Mouse (Mus musculus) brain, embryonic 14.5 days (tissue): ENCODE measurements at regions not wholly inside any gene's neighbourhood (a gene's known extent, or its start where the extent isn't known, plus 50 kb on each side); places are given as distances from the start of the nearest gene placed in this dataset.

Experiments
- CTCF ChIP-seq: fragments of 200-500 bp; IDR thresholded peaks from 2 replicates; pipeline ENCODE4 v1.5.1; 2012; ENCODE audit warnings: inconsistent platforms, mild to moderate bottlenecking, moderate library complexity, borderline replicate concordance; ENCODE audit not compliant: insufficient read depth, insufficient read length; ENCODE audit errors: extremely low read depth
- POLR2A ChIP-seq: fragments of 200-500 bp; IDR thresholded peaks from 2 replicates; pipeline ENCODE4 v1.6.1; 2012; ENCODE audit warnings: mild to moderate bottlenecking, inconsistent platforms, borderline replicate concordance; ENCODE audit not compliant: poor library complexity, insufficient read depth, insufficient read length, severe bottlenecking; ENCODE audit errors: extremely low read depth

GRCm38 (mm10) chr16:97258821-97259220 is 88.3 kb upstream of the Dscam start:
- TF ChIP-seq CTCF (no peak), POLR2A (no peak)
